Mouse (Mus musculus) stomach, embryonic 15.5 days (tissue): Measurements from ENCODE around the gene Dapp1. TPM values are rescaled to one million over a fixed set of nuclear protein-coding genes. Genes with fewer than 3 reads are reported as not detected.
"Not testable (repeated sequence)": the region's sequence is repeated elsewhere in the genome, so short reads cannot be mapped to it uniquely, and the experiment has no call there.

ENCODE experiments used
- ATAC-seq: fragments of 200-750 bp; cut with Nextera tagmentation; 2 replicates; pipeline ENCODE4 v1.8.0; 2017; ENCODE audit warnings: low read depth, moderate number of reproducible peaks, moderate TSS enrichment; ENCODE audit not compliant: insufficient read depth, low FRiP score
- H3K27ac ChIP-seq: fragments of 300-500 bp; sonication (generic); 2 replicates; pipeline ENCODE4 v1.5.1; 2015; ENCODE audit warnings: mild to moderate bottlenecking, inconsistent platforms
- H3K27me3 ChIP-seq: fragments of 300-500 bp; sonication (generic); replicated peaks from 2 replicates; pipeline ENCODE4 v1.6.1; 2015; ENCODE audit warnings: inconsistent platforms
- H3K36me3 ChIP-seq: fragments of 300-500 bp; sonication (generic); 2 replicates; pipeline ENCODE4 v1.6.1; 2015; ENCODE audit warnings: inconsistent platforms
- H3K4me1 ChIP-seq: fragments of 300-500 bp; sonication (generic); 2 replicates; pipeline ENCODE4 v1.6.1; 2015; ENCODE audit warnings: inconsistent platforms
- H3K4me2 ChIP-seq: fragments of 300-500 bp; sonication (generic); 2 replicates; pipeline ENCODE4 v1.6.1; 2015; ENCODE audit warnings: mild to moderate bottlenecking, inconsistent platforms
- H3K4me3 ChIP-seq: fragments of 300-500 bp; sonication (generic); replicated peaks from 2 replicates; pipeline ENCODE4 v1.5.1; 2015; ENCODE audit warnings: inconsistent platforms
- H3K9ac ChIP-seq: fragments of 300-500 bp; sonication (generic); 2 replicates; pipeline ENCODE4 v1.6.1; 2015; ENCODE audit warnings: inconsistent platforms
- H3K9me3 ChIP-seq: fragments of 300-500 bp; sonication (generic); 2 replicates; pipeline ENCODE4 v1.6.1; 2016; ENCODE audit warnings: inconsistent platforms
- whole genome bisulfite sequencing: fragments of 180-500 bp; shearing (Covaris S2); methylation state at CpG from one replicate; pipeline ENCODE4 v1.1.7; 2015; 5-methylcytosine and 5-hydroxymethylcytosine counted together
- polyA plus RNA-seq: library from polyadenylated mRNA; unstranded; fragments of >200 nt; fragmentation: Nextera tagmentation; extraction: Ambion mirVana; gene quantifications from 2 replicates; pipeline ENCODE4 v1.2.1, GENCODE M21; 2015

Dapp1 gene
- polyA plus RNA-seq, 1 experiment from 2014 or later, result 14.5 TPM

DNA sequence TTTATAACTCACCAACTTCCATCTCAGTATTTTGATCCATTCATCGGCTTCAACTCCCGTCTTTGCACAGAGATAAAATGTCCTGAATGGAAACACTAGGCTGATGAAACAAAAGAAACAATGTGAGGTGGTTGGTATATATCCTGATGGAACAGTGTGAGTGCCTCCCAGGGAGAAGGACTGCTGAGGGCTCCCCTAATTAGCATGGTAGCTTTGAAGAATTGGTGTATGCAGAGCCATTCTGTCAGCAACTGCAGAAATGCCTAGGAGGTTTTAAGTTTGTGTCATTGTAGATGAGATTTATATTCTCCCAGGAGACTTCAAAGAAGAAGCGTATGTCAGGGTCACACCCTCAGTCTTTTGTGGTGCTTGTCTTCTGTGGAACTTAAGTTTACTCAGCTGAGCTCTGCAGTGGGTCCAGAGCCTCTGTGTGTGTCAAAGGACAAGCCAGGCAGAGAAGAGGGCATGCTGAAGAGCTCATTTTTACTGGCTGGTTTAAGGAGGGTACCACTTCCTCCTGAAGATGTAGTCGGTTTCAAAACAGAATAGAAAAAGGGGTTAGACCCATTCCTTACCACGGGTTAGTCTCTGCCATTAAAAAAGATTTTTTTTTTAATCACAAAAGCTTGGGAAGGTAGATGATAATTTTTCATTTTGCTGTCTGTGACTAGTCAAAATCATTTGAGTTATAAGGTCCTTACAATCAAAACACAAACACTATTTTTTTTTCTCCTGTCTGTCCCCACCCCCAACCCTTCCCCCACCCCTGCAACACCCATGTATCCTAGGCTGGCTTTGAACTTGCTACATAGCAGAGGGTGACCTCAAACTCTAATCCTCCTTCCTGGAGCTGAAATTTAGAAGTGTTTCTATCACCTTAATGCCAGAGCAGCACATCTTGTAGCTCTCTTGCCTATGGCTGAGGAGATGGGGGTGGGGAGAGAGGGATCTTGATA, 45.5 kb downstream of the Dapp1 start:
- no peak overlapping the region for H3K4me3 ChIP-seq
- H3K9ac ChIP-seq, result no peak overlapping the region
- H3K27ac ChIP-seq, result no peak overlapping the region
- H3K4me1 ChIP-seq, result peaks cover 4% of the 10 kb centered on the region; the same call in 1 of the 2 replicates
- no peaks in the 10 kb centered on the region for H3K9me3 ChIP-seq
- 54% methylated on average over 5 of the region's 5 CpGs for WGBS
- no peaks in the 10 kb centered on the region for H3K27me3 ChIP-seq
- H3K36me3 ChIP-seq, result no peaks in the 10 kb centered on the region
- ATAC-seq, result no peak
- H3K4me2 ChIP-seq, result no peak overlapping the region

- WGBS, result 45% methylated on average over 3 of the region's 3 CpGs
- no peak for ATAC-seq
- H3K4me2 ChIP-seq, result no peak overlapping the region
Measured at GRCm38 (mm10) chr3:137933986-137934385, 47.4 kb downstream of the Dapp1 start.

GRCm38 (mm10) chr3:137932748-137933147, 48.6 kb downstream of the Dapp1 start:
- no peaks in the 10 kb centered on the region for H3K4me1 ChIP-seq
- H3K27me3 ChIP-seq, result no peaks in the 10 kb centered on the region
- no peak overlapping the region for H3K4me2 ChIP-seq
- ATAC-seq, result no peak; the same call in 1 of the 2 replicates
- peaks cover 6% of the 10 kb centered on the region; the same call in 1 of the 2 replicates for H3K36me3 ChIP-seq
- H3K4me3 ChIP-seq, result no peak overlapping the region
- no peaks in the 10 kb centered on the region for H3K9me3 ChIP-seq
- no peak overlapping the region for H3K27ac ChIP-seq
- 62% methylated on average over 7 of the region's 7 CpGs for WGBS
- H3K9ac ChIP-seq, result no peak overlapping the region

More at GRCm38 (mm10) chr3:137933986-137934385, 47.4 kb downstream of the Dapp1 start:
- H3K4me1 ChIP-seq, result 0 out of 2 replicates have a peak, but pooled peaks cover 3% of the 10 kb centered on the region
- H3K9me3 ChIP-seq, result no peaks in the 10 kb centered on the region
- no peak overlapping the region for H3K27ac ChIP-seq
- no peaks in the 10 kb centered on the region for H3K27me3 ChIP-seq
- peaks cover 2% of the 10 kb centered on the region; the same call in 1 of the 2 replicates for H3K36me3 ChIP-seq
- H3K9ac ChIP-seq, result no peak overlapping the region
- H3K4me3 ChIP-seq, result no peak overlapping the region

DNA sequence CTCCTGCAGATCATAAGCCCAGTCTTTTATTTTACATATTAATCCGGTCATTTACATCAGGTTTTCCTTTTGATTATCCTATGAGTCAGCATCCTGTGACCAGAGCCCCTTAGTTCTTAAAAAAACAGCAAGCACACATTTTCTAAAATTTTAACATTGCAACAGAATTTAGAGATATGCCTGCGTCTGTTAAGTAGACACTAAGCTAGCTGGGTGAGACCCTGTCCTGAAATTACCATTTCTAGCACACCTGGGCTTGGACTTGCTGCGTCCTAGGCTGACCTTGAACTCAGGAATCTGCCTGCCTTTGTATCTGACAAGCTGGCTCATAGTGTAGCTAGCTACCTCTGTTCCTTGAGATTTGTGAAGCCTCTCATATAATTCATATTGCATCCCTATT, 51.4 kb downstream of the Dapp1 start:
- no peak overlapping the region for H3K9ac ChIP-seq
- WGBS, result 87% methylated on average over 3 of the region's 3 CpGs
- no peak for ATAC-seq
- H3K36me3 ChIP-seq, result peaks cover 16% of the 10 kb centered on the region
- H3K27me3 ChIP-seq, result no peaks in the 10 kb centered on the region
- H3K27ac ChIP-seq, result no peak overlapping the region
- H3K4me1 ChIP-seq, result no peaks in the 10 kb centered on the region
- no peak overlapping the region for H3K4me2 ChIP-seq
- no peak overlapping the region for H3K4me3 ChIP-seq
- no peaks in the 10 kb centered on the region for H3K9me3 ChIP-seq

- Histone ChIP-seq H3K9me3 (no peaks in the 10 kb centered on the region), H3K4me3 (no peak overlapping the region), H3K36me3 (peaks cover 16% of the 10 kb centered on the region), H3K27me3 (no peaks in the 10 kb centered on the region), H3K9ac (no peak overlapping the region), H3K4me1 (no peaks in the 10 kb centered on the region), H3K4me2 (no peak overlapping the region), H3K27ac (no peak overlapping the region)
- ATAC-seq, result no peak
- WGBS, result 82% methylated on average over 4 of the region's 4 CpGs
Measured at GRCm38 (mm10) chr3:137927010-137927409, 54.3 kb downstream of the Dapp1 start.

GRCm38 (mm10) chr3:137920594-137920993, 60.8 kb downstream of the Dapp1 start:
- H3K27ac ChIP-seq, result no peak overlapping the region
- H3K4me2 ChIP-seq, result no peak overlapping the region
- H3K9ac ChIP-seq, result no peak overlapping the region
- peaks cover 13% of the 10 kb centered on the region; the same call in 1 of the 2 replicates for H3K4me1 ChIP-seq
- H3K9me3 ChIP-seq, result no peaks in the 10 kb centered on the region
- H3K36me3 ChIP-seq, result 0 out of 2 replicates have a peak, but pooled peaks cover 4% of the 10 kb centered on the region
- ATAC-seq, result no peak
- no peak overlapping the region for H3K4me3 ChIP-seq
- H3K27me3 ChIP-seq, result no peaks in the 10 kb centered on the region
- 93% methylated on average over 4 of the region's 4 CpGs for WGBS

GRCm38 (mm10) chr3:137919398-137919797, 61.9 kb downstream of the Dapp1 start:
- Histone ChIP-seq H3K27me3 (no peaks in the 10 kb centered on the region), H3K9ac (no peak overlapping the region), H3K4me1 (peaks cover 13% of the 10 kb centered on the region; the same call in 1 of the 2 replicates), H3K27ac (no peak overlapping the region), H3K4me2 (peak overlapping the region; percentile 77), H3K36me3 (no peaks in the 10 kb centered on the region), H3K4me3 (peak overlapping the region; percentile 90), H3K9me3 (no peaks in the 10 kb centered on the region)
- no peak for ATAC-seq
- 89% methylated on average over 7 of the region's 7 CpGs for WGBS

DNA sequence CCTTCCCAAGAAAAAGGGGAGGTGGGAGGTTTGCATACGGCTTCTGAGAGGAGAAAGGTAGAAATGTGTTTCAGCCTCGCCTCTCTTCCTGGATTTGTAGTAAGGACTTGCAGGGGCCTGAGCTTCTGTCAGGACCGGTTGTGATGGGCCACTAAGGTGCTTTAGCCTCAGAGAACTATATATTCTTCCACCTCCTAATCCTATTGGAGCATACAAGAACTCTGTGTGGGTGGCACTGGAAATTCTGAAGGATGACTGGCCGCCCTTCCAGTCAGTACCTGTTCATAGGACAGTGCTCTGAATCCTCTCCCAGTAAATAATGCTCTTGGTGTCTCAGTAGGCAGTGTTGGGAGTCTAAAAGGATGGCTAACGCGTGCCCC, 62.4 kb downstream of the Dapp1 start:
- Histone ChIP-seq H3K27me3 (no peaks in the 10 kb centered on the region), H3K27ac (peak overlapping the region; percentile 78), H3K9ac (peak overlapping the region; percentile 76), H3K9me3 (no peaks in the 10 kb centered on the region), H3K4me1 (peaks cover 13% of the 10 kb centered on the region; the same call in 1 of the 2 replicates), H3K4me2 (peak overlapping the region; percentile 77), H3K36me3 (no peaks in the 10 kb centered on the region), H3K4me3 (peak overlapping the region; percentile 90)
- WGBS, result 14% methylated on average over 6 of the region's 6 CpGs
- ATAC-seq, result 0 out of 2 replicates have a peak, but pooled peaks have one; percentile 9

DNA sequence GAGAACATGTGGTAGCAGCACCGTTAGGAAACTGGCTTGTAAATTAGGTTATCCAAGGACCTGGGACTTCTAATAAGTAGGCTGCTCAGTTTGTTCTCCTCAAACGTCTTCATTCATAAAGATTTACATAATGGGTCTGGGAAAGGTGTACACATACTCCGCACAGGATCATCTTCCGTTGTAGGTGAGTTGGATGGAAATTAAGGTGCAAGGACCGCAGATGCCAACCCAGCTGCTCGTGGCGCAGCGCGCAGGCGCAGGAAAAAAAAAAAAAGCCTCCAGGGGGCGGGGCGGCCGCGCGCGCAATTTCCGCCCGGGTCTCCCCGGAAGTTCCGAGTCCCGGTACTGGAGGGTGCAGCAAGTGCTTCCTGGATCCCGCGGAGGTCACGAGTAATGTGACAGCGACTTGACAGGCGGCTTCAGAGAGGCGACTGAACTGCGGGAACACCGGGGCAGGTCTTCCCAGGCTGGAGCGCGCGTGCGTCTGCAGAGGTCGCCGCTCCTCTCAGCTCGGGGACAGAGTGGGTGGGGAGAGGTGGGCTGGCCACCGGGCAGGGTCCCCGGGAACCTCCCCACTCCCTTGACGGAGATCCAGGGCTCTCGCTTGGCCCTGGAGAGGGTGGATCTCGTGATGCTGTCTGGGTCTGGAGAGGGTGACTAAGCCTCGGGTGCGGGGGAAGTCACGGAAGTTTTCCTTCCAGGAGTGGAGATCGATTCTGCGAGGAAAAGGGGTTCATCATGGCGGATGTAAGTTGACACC, 63.0 kb downstream of the Dapp1 start, which contains the start of gene Lamtor3:
TSS of gene Lamtor3 (plus strand) at position 335 of the 760 bp plus-strand sequence.
- Histone ChIP-seq H3K27me3 (no peaks in the 10 kb centered on the region), H3K4me2 (peak within 1 kb of the TSS; percentile 77), H3K9me3 (no peaks in the 10 kb centered on the region), H3K4me1 (peaks cover 13% of the 10 kb centered on the region; the same call in 1 of the 2 replicates), H3K9ac (peak within 1 kb of the TSS; percentile 76), H3K27ac (peak within 1 kb of the TSS; percentile 78), H3K4me3 (peak within 1 kb of the TSS; percentile 90), H3K36me3 (no peaks in the 10 kb centered on the region)
- peak; percentile 90 for ATAC-seq
- WGBS, result under 1% methylated on average over 46 of the region's 47 CpGs

DNA sequence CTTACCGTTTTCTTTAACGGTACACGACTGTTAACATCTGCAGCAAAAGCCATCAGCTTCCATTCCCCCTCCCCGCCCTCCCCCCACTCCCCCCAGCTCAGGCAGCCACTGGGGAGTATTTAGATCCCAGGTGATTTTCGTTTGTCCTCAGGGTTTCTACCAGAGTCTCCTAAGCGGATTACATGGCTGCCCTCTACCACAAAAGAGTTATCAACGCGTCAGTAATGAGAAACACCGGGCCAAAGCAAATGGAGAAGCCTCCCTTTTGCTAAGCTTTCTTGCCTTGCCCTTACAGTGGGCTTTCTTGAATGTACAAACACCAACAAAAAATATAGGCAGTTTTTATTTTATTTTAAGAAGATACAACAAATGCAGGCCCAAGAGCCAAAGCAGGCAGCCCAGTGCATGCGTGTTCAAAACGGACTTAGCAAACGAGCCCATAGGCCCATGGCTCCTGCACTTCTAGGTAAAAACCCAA, 63.6 kb downstream of the Dapp1 start:
- H3K4me2 ChIP-seq, result peak overlapping the region; percentile 77
- H3K4me3 ChIP-seq, result peak overlapping the region; percentile 90
- WGBS, result 21% methylated on average over 12 of the region's 12 CpGs
- peak overlapping the region; percentile 70 for H3K27ac ChIP-seq
- H3K4me1 ChIP-seq, result peaks cover 13% of the 10 kb centered on the region; the same call in 1 of the 2 replicates
- H3K27me3 ChIP-seq, result no peaks in the 10 kb centered on the region
- ATAC-seq, result 0 out of 2 replicates have a peak, but pooled peaks have one; percentile 12
- H3K9ac ChIP-seq, result no peak overlapping the region
- H3K36me3 ChIP-seq, result no peaks in the 10 kb centered on the region
- no peaks in the 10 kb centered on the region for H3K9me3 ChIP-seq

GRCm38 (mm10) chr3:137914567-137914966, 66.8 kb downstream of the Dapp1 start:
- H3K4me1 ChIP-seq, result peaks cover 12% of the 10 kb centered on the region; the same call in 1 of the 2 replicates
- 60% methylated on average over 1 of the region's 1 CpGs for WGBS
- not testable (repeated sequence) for H3K27me3 ChIP-seq, H3K27ac ChIP-seq, H3K36me3 ChIP-seq, H3K9ac ChIP-seq, ATAC-seq, H3K4me2 ChIP-seq, H3K4me3 ChIP-seq, H3K9me3 ChIP-seq
